Mouse (Mus musculus) heart, postnatal 0 days (tissue): ENCODE measurements around the gene Ldlrad3. TPM values are rescaled to one million over a fixed set of nuclear protein-coding genes. Genes with fewer than 3 reads are reported as not detected.

ENCODE experiments used
- ATAC-seq: fragments of 200-750 bp; cut with Nextera tagmentation; 2 replicates; pipeline ENCODE4 v1.8.0; 2017; ENCODE audit warnings: low read depth, moderate number of reproducible peaks, moderate library complexity; ENCODE audit not compliant: insufficient read depth
- DNase-seq: peaks from one replicate; pipeline ENCODE4 v3.0.0-alpha.2; 2016; ENCODE audit warnings: low spot score
- H3K27ac ChIP-seq: fragments of 300-500 bp; sonication (generic); 2 replicates; pipeline ENCODE4 v1.5.1; 2014; ENCODE audit warnings: low read depth, mild to moderate bottlenecking
- H3K27me3 ChIP-seq: fragments of 300-500 bp; sonication (generic); 2 replicates; pipeline ENCODE4 v1.6.1; 2014; ENCODE audit warnings: low read length, mixed read lengths; ENCODE audit not compliant: control insufficient read depth, insufficient read depth
- H3K36me3 ChIP-seq: fragments of 300-500 bp; sonication (generic); replicated peaks from 2 replicates; pipeline ENCODE4 v1.6.1; 2014; ENCODE audit warnings: low read length, mixed read lengths; ENCODE audit not compliant: control insufficient read depth, insufficient read depth
- H3K4me1 ChIP-seq: fragments of 300-500 bp; sonication (generic); 2 replicates; pipeline ENCODE4 v1.6.1; 2014; ENCODE audit warnings: antibody characterized with exemption; ENCODE audit not compliant: control insufficient read depth, insufficient read depth
- H3K4me2 ChIP-seq: fragments of 300-500 bp; sonication (generic); 2 replicates; pipeline ENCODE4 v1.6.1; 2014; ENCODE audit warnings: low read depth, mild to moderate bottlenecking, low read length, moderate library complexity
- H3K4me3 ChIP-seq: fragments of 300-500 bp; sonication (generic); 2 replicates; pipeline ENCODE4 v1.5.1; 2014; ENCODE audit warnings: low read depth, low read length
- H3K9ac ChIP-seq: fragments of 300-500 bp; sonication (generic); replicated peaks from 2 replicates; pipeline ENCODE4 v1.6.1; 2014; ENCODE audit warnings: low read depth, low read length, mixed read lengths
- H3K9me3 ChIP-seq: fragments of 300-500 bp; sonication (generic); replicated peaks from 2 replicates; pipeline ENCODE4 v1.6.1; 2016; ENCODE audit warnings: low read length; ENCODE audit not compliant: control insufficient read depth
- CTCF ChIP-seq: IDR thresholded peaks from 2 replicates; pipeline ENCODE4 v1.5.1; 2016; ENCODE audit warnings: antibody characterized with exemption, control low read depth, low read depth
- EP300 ChIP-seq: IDR thresholded peaks from 2 replicates; pipeline ENCODE4 v1.6.1; 2016; ENCODE audit warnings: antibody characterized with exemption, low read depth
- WGBS: fragments of 180-500 bp; shearing (Covaris S2); extraction: QIAGEN DNeasy Blood & Tissue Kit; methylation state at CpG from one replicate; pipeline ENCODE4 v1.1.7; 2014; 5-methylcytosine and 5-hydroxymethylcytosine counted together
- polyA plus RNA-seq: library from polyadenylated mRNA; unstranded; fragments of >200 nt; fragmentation: Nextera tagmentation; extraction: Ambion mirVana; gene quantifications from 2 replicates; pipeline ENCODE4 v1.2.1, GENCODE M21; 2015
- total RNA-seq: library from RNA; depleted of rRNA; stranded (reverse); fragments of >200 nt; gene quantifications from 2 replicates; pipeline ENCODE4 v1.2.3, GENCODE M21; 2014; ENCODE audit warnings: low replicate concordance

Ldlrad3 gene
- total and polyA plus RNA-seq, 2 experiments from 2014 or later, result 3.5 to 5.4 TPM

GRCm38 (mm10) chr2:102005377-102006007 is 180.7 kb downstream of the Ldlrad3 start:
- no peak overlapping the region for H3K9ac ChIP-seq
- DNase-seq, result no peak

DNA sequence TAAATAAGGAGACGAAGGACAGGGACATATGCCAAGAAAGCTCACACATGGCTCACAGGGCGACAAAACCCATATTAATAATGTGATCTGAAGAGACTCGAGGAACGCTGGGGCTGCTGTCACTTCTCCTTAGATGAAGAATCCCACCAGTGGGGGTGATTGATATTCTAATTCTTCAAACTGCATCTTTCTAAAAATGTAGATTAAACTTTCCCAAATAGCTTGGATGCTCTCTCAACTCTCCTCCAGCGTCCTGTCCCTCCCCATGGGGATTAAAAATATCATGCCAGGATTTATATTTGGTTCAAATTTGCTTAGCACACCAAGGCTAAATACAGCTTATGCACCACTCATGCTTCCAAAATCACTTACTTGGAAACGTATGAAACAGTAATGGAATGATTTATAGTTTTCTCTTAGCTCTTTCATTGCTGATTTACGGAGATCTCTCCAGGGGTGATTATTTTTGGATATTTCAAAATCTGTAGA is 182.4 kb downstream of the Ldlrad3 start:
- Histone ChIP-seq H3K27ac (0 out of 2 replicates have a peak overlapping the region, but pooled peaks have one; percentile 52), H3K4me3 (no peak overlapping the region), H3K4me2 (no peak overlapping the region), H3K9me3 (no peaks in the 10 kb centered on the region), H3K4me1 (peaks cover 50% of the 10 kb centered on the region), H3K36me3 (no peaks in the 10 kb centered on the region), H3K27me3 (no peaks in the 10 kb centered on the region), H3K9ac (no peak overlapping the region)
- no peak for DNase-seq
- no peak for ATAC-seq
- WGBS, result 38% methylated on average over 7 of the region's 7 CpGs
- TF ChIP-seq EP300 (no peak), CTCF (no peak)

More at GRCm38 (mm10) chr2:102005377-102006007, 180.7 kb downstream of the Ldlrad3 start:
- ATAC-seq, result peak; percentile 48
- Histone ChIP-seq H3K27ac (peak overlapping the region; percentile 73), H3K36me3 (no peaks in the 10 kb centered on the region), H3K4me1 (peaks cover 44% of the 10 kb centered on the region), H3K4me3 (no peak overlapping the region), H3K4me2 (no peak overlapping the region), H3K27me3 (no peaks in the 10 kb centered on the region), H3K9me3 (no peaks in the 10 kb centered on the region)
- 22% methylated on average over 8 of the region's 8 CpGs for WGBS
- TF ChIP-seq EP300, result no peak
- no peak for TF ChIP-seq CTCF

DNA sequence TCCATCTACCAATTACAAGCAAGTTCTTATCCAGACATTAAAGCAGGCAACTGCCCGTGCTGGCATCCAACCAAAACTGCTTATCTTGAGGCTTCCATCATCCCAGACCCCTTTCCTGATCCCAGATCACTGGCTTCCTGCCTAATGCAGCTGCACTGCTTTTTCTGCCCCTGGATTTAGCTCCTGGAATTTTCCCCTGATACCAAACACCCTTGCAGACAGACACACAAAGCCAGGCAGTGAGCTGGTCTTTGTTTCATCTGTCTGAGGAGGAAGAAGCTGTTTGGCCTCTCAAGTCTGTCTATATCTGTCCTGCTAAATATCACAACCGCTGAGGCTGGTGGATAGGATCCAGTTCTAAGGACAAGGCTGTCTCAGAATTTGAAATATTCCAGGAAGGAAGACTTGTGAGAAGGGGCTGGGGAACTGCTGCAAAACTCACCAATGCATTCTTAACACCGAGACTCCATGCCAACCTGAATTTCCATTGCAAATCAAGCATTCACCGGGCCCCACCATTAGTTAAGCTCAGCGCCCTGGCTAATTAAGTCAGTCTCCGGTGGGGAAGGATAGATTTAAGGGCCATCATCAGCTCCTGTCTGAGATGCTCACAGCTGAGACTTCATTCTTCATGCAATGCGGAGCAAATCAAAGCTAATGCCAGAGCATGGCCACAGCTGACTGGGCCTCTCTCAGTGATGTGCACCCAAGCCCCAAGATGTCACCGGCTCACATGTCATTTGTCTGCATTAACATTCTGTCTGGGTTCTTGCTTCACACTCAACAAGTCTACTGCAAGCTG is 183.0 kb downstream of the Ldlrad3 start:
- H3K4me3 ChIP-seq, result no peak overlapping the region
- TF ChIP-seq CTCF, result no peak
- no peak for TF ChIP-seq EP300
- H3K4me1 ChIP-seq, result peaks cover 50% of the 10 kb centered on the region
- peak overlapping the region; percentile 52 for H3K27ac ChIP-seq
- no peak overlapping the region for H3K9ac ChIP-seq
- WGBS, result 15% methylated on average over 8 of the region's 8 CpGs
- peak overlapping the region; percentile 48 for H3K4me2 ChIP-seq
- DNase-seq (peak; percentile 22), ATAC-seq (no peak)
- no peaks in the 10 kb centered on the region for H3K27me3 ChIP-seq
- H3K9me3 ChIP-seq, result no peaks in the 10 kb centered on the region
- no peaks in the 10 kb centered on the region for H3K36me3 ChIP-seq

GRCm38 (mm10) chr2:102002408-102002973 is 183.7 kb downstream of the Ldlrad3 start:
- ATAC-seq, result no peak
- H3K9me3 ChIP-seq, result no peaks in the 10 kb centered on the region
- H3K4me1 ChIP-seq, result peaks cover 50% of the 10 kb centered on the region
- 20% methylated on average over 12 of the region's 12 CpGs for WGBS
- H3K27ac ChIP-seq, result peak overlapping the region; percentile 52; the same call in 1 of the 2 replicates
- peak overlapping the region; percentile 48 for H3K4me2 ChIP-seq
- no peaks in the 10 kb centered on the region for H3K36me3 ChIP-seq
- no peak for DNase-seq
- TF ChIP-seq CTCF (no peak), EP300 (no peak)
- no peak overlapping the region for H3K9ac ChIP-seq
- H3K27me3 ChIP-seq, result no peaks in the 10 kb centered on the region
- H3K4me3 ChIP-seq, result peak overlapping the region; percentile 21

GRCm38 (mm10) chr2:102001661-102002060 is 184.5 kb downstream of the Ldlrad3 start:
- 5% methylated on average over 1 of the region's 1 CpGs for WGBS
- no peaks in the 10 kb centered on the region for H3K36me3 ChIP-seq
- H3K27me3 ChIP-seq, result no peaks in the 10 kb centered on the region
- DNase-seq (peak; percentile 29), ATAC-seq (no peak)
- no peak overlapping the region for H3K4me3 ChIP-seq
- H3K4me2 ChIP-seq, result peak overlapping the region; percentile 48; the same call in 1 of the 2 replicates
- H3K9ac ChIP-seq, result no peak overlapping the region
- no peak for TF ChIP-seq EP300
- no peak for TF ChIP-seq CTCF
- H3K4me1 ChIP-seq, result peaks cover 50% of the 10 kb centered on the region
- H3K27ac ChIP-seq, result 0 out of 2 replicates have a peak overlapping the region, but pooled peaks have one; percentile 8
- H3K9me3 ChIP-seq, result no peaks in the 10 kb centered on the region
